In genomic region chr11:103001063-103001462, GRCm38 (mm10) we compare ENCODE assay signal across 23 mouse cellular contexts. TPM values are rescaled to one million over a fixed set of nuclear protein-coding genes. Genes with fewer than 3 reads are reported as not detected.
"Had no signal": no experiment of that assay in that cellular context is flagged by ENCODE, and none has a peak within 500 bp of the region (broad histone marks: within the 10 kb centered on the region; RNA-seq: fewer than 3 reads in every experiment).

No protein-coding gene starts in this region.

- H3K4me3 ChIP-seq: lung, embryonic 15.5 days; megakaryocyte, embryonic 14.5 days; midbrain, embryonic 13.5 days; midbrain, embryonic 15.5 days; neural tube, embryonic 13.5 days; neural tube, embryonic 15.5 days had no signal

- H3K9me3 ChIP-seq: lung, embryonic 15.5 days; megakaryocyte, embryonic 14.5 days; midbrain, embryonic 13.5 days; midbrain, embryonic 15.5 days; neural tube, embryonic 13.5 days; neural tube, embryonic 15.5 days had no signal

- DNase-seq: liver, postnatal 0 days; lung, adult 2 months; lung, postnatal 14 days; lung, postnatal 36 days; retina, postnatal 1 day; right cerebral cortex, adult 18-20 months; right cerebral cortex, postnatal 25 days; right cerebral cortex, postnatal 4 days; spleen, adult 18-20 months; thymus, adult 18-20 months; thymus, postnatal 14 days; thymus, postnatal 36 days had no signal

- H3K27me3 ChIP-seq: lung, embryonic 15.5 days; megakaryocyte, embryonic 14.5 days; midbrain, embryonic 15.5 days; neural tube, embryonic 13.5 days; neural tube, embryonic 15.5 days had no signal

- H3K4me2 ChIP-seq: lung, embryonic 15.5 days; midbrain, embryonic 11.5 days; midbrain, embryonic 13.5 days; midbrain, embryonic 15.5 days; neural tube, embryonic 13.5 days; neural tube, embryonic 15.5 days had no signal

- H3K27ac ChIP-seq: lung, embryonic 15.5 days; macrophage; midbrain, embryonic 15.5 days; neural tube, embryonic 13.5 days; neural tube, embryonic 15.5 days had no signal

RNA-seq across cellular contexts. Expression of gene C1ql1, which starts 54.6 kb away (rescaled TPM):
- total RNA-seq: megakaryocyte progenitor cell, adult 5-6 weeks; monocyte, adult 5-6 weeks had no signal
- polyA plus RNA-seq: macrophage; thymus, postnatal 0 days had no signal
